Mouse (Mus musculus) skeletal muscle tissue, postnatal 0 days (tissue): ENCODE data around the gene Hccs. TPM values are rescaled to one million over a fixed set of nuclear protein-coding genes. Genes with fewer than 3 reads are reported as not detected.

Source experiments
- polyA plus RNA-seq: library from polyadenylated mRNA; unstranded; fragments of >200 nt; fragmentation: Nextera tagmentation; extraction: Ambion mirVana; gene quantifications from 2 replicates; pipeline ENCODE4 v1.2.1, GENCODE M21; 2015

Gene Hccs
- 34.1 and 38.2 TPM in 2 replicates for polyA plus RNA-seq

GRCm38 (mm10) chrX:169319945-169320667 is at the start of gene Hccs:
Gene Hccs, minus strand, starts transcription at chrX:169320372.

Other genes with a start within 250 kb of the Hccs start
- not detected in 2 replicates for gene Amelx, start 133.2 kb downstream of the Hccs start, polyA plus RNA-seq